Mouse (Mus musculus) layer of hippocampus, adult 9-10 months (tissue): ENCODE results near the gene Foxl2.

Experiments used
- DNase-seq: peaks from one replicate; pipeline ENCODE4 v3.0.0; 2022; ENCODE audit warnings: low spot score

Foxl2 gene

DNA sequence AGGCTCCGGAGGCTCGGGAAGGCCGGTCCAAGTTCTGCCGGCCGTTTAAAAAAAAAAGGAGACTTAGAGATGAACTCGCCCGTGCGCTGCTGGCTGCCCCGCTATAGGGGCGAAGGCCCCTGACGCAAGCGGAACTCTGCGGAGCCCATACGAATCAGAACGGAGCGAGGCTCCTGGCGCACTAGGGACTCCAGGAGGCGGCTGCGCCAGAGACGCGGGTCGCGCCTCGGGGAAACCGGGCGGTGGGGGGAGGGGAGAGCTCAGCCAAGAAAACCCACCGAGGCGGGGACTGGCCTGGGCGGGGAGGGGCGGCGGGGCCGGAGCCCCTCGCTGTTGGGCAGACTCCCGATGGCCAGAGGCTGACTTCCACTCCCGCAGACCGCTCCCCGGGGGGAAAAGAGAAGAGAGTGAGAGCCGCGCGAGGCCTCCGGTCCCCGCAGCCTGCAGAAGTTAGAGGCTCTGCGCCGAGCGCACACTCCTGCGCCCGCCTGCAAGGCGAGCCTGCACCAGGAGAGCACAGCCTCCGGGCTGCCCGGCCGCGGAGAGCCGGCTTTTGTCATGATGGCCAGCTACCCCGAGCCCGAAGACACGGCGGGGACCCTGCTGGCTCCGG lies at the start of gene Foxl2:
TSS of gene Foxl2 (plus strand) at position 186 of the 613 bp plus-strand sequence.
- DNase-seq, result no peak

DNA sequence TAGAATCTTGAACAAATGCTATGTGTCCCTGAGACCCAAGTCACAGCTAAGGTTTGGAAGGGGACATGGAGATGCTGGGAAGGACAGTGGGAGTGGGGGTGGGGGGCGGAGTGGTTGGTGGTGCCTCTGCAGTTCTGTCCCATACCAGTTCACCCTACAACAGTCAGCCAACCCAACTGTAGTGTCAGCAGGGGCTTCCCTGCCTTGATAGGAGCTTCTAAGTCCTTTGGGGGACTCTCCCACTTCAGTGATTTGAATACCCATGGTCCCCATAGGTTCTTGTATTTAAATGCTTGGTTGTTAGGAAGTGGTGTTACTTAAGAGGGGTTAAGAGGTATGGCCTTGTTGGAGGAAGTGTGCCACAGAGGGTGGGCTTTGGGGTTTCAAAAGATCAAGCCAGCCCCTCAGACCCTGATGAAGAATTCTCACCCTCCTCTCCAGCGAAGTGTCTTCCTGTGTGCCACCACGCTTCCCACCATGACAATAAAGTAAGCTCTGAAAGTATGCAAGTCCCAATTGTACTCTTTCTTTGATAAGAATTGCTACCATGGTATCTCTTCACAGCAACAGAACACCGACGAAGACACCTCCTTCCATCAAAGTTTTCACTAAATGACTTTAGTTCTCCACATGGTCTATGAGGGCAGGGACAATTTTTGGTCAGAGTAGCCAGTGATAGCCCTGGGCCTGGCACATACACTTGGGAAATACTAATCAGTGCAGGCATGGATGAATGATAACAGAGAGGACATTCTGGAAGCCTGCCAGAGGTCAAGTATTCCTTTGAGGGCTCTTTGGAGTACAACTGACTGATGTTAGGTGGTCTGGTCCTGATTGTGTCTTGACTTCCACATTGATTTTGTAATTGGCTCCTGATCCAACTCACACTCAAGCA lies 34.2 kb upstream of the Foxl2 start:
- no peak for DNase-seq

DNA sequence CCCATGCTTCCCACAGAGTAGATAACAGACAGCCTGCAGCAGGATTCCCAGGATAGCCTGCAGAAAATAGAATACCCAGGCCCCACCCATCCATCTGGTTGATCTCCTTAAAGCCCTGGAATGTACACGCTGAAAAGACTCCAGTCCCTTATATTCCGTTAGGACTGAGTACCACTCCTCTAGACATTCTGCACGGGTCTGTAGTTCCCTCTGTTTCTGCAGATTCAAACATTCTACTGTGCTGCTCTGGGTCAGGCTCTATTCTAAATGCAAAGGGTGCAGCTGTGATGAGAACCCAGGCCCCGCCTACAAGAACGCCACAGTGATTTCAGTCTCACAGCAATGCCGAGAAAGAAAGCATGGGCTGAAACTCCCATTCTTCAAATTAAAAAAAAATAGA lies 32.0 kb upstream of the Foxl2 start:
- no peak for DNase-seq

DNA sequence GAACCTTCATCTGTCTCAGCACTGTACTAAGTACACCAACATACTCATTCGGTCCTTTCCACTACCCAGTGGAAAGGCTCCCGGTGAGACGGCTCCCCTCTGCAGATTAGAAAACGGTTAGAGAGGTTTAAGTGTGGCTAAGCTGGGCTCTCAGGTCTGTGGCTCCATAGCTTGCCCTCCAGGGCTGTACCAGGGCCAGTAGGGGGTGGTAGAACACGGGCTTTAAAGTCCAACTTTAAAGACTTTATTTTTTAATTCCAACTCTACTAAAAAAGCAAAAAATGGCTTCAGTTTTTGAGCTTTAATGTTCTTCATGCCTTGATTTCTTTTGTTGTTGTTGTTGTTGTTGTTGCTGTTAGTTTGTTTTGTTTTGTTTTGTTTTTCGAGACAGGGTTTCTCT lies 30.9 kb upstream of the Foxl2 start:
- no peak for DNase-seq

DNA sequence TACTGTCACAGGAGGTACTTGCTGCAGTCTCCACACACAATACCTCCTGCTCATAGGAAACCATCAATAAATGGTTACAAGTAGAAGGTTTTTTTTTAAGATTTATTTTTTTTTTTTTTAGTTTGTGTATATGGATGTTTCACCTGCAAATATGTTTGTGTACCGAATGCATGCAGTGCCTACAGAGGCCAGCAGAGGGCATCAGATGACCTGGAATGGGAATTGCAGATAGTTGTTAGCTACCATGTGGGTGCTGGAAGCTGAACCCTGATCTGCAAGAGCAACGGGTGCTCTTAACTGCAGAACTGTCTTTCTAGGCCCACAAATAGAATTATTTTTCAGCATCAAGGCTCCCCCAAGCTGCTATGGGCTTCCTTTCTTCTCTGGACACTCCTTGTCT lies 25.6 kb upstream of the Foxl2 start:
- no peak for DNase-seq

DNA sequence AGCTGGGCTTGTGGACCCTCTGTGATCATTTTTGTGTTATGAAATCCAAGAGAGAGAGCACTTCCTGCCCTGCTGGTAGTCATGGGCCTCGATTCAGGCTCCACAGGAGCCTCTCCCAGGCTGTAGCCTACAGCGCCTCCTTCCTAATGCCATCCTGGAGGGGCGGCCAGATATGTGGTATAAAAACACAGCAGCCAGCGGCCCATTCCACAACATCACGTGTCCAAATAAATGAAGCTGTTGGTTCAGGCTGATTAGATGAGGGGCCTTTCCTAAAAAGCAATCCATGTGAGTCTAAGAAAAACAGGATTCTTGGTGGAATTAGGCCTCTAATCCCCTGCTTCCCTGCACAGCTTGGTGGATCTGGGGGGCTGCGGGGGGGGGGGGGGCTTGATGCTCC lies 22.2 kb upstream of the Foxl2 start:
- DNase-seq, result no peak

GRCm38 (mm10) chr9:98935190-98935909 lies 19.7 kb upstream of the Foxl2 start:
- DNase-seq, result no peak

DNA sequence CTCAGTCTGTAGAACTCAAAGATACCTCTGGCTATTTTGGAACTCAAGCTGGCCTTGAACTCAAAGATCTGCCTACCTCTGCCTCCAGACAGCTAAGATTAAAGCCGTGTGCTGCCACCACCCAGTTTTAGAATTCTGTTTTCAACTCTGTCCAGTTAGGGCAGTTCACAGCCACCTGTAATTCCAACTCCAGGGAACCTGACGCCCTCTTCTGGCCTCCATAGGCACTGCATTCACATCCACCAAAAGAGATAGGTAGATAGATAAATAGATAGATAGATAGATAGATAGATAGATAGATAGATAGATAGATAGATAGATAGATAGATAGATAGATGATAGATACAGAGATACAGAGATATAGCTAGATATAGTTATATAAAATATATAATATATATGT lies 15.8 kb upstream of the Foxl2 start:
- DNase-seq, result no peak

DNA sequence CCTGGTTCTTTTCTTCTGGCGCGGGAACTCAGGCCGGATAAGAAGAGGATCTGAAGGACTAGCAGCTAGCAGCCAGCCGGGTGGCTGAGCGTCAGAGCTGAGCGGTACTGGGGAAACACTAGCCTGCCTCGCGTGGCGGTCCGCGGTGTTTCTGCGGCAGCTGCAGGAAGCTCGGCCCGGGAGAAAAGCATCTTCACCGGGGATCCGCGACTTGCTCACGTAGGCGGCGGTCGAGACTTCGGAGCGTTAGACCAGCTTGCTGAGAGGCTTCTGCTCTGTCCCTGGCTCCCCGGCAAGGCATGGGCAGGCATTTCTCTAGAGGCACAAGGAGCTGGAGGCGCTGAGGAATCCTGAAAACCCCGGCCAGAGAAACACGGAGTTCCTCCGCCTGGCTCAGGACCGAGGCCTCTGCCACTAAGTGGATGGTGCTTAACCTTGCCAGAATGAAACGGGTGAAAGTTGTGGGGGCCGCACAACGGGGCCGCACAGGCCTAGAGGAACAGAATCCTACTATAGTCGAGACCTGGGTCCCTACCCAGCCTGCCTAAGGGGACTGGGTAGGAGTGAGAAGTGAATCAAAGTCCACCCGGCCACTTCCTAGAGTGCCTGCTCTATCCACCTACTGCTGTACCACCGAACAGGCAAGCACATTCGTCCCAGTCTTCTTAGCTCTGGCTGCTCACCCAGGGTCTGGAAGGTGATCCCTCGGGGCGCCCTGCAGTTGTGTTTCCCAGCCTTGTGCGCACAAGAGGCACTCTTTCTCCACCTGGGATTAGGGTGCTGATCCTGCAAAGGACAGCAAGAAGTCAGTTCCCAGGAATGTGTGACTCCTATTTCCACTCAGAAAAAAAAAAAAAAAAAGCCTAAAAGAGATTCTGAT lies 2.7 kb upstream of the Foxl2 start:
- no peak for DNase-seq

DNA sequence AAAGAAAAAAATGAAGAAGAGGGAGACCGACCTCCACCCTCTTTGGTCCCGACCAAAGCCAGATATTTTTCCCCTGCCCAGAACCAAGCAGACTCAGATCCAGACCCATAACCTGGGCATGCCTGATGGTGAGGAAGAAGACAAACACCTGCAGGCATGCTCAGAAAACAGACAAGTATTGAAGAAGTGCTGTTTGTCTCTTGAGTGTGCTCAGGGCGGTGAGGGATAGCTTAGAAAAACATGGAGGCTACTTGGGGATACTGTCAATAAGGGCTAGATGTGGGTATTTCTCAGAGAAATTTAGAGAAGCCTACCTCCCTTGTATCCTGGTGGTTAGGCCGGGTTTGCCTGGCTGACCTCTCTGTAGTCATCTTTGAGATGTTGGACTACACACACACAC lies 1.8 kb upstream of the Foxl2 start:
- no peak for DNase-seq

GRCm38 (mm10) chr9:98953830-98954229 lies 1.3 kb upstream of the Foxl2 start:
- no peak for DNase-seq

- DNase-seq, result no peak
Observed at GRCm38 (mm10) chr9:98954391-98955102, 541 bp upstream of the Foxl2 start.

DNA sequence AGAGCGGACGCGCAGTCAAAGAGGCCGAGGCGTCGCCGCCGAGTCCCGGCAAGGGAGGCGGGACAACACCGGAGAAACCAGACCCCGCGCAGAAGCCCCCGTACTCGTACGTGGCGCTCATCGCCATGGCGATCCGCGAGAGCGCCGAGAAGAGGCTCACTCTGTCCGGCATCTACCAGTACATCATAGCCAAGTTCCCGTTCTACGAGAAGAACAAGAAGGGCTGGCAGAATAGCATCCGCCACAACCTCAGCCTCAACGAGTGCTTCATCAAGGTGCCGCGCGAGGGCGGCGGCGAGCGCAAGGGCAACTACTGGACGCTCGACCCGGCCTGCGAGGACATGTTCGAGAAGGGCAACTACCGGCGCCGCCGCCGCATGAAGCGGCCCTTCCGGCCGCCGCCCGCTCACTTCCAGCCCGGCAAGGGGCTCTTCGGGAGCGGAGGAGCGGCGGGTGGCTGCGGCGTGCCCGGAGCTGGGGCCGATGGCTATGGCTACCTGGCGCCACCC lies 682 bp downstream of the Foxl2 start:
- DNase-seq, result no peak

DNA sequence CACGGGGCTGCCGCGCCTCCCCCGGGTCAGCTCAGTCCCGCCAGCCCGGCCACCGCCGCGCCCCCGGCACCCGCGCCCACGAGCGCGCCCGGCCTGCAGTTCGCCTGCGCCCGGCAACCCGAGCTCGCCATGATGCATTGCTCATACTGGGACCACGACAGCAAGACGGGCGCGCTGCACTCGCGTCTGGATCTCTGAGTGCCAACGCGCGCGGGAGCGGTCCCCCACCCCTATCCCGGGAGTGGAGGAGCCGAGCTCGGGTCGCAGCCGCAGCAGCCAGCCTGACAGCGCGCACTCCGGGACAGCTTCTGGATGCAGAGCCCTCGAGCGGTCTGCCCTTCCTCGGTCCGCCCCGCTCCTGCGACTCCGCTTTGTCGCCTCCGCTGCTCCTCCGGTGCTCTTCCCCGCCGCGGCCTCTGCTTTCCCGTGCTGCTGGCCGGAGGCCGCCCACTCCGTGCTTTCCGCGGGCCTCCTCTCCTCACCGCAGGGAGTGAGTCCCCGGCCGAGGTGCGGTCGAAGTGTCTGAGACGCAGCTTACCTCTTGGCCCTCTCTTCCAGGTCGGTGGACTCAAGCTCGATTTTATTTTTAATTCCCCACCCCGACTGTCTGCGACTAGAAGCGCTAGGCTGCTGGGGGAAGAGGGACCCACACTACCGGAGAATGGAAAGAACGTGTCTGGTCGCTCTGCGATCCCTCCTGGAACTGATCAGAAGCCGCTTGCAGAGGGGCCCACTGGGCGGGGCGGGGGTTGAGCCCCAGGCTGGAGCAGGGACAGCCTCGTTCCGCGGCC lies 1.7 kb downstream of the Foxl2 start:
- no peak for DNase-seq

- no peak for DNase-seq
Observed at GRCm38 (mm10) chr9:98957751-98958351, 2.8 kb downstream of the Foxl2 start.

DNA sequence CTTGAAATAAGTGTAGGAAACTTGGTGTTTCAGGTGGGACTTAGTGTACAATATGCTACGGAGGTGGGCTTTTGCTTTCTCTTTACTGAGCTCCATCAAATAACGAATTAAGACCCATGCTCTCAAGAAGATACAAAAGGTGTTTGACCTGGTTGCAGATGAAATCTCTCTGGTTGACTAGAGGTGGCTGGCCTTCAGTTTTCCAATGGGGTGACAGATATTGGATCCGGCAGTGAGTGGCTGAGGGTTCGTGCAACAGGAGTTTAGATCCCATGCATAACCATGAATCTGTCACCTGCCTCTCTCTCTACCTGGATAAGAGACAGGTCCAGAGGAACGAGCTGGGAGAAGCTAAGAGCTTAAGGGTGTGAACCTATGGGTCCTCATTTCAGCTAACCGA lies 3.5 kb downstream of the Foxl2 start:
- DNase-seq, result no peak

- no peak for DNase-seq
Observed at GRCm38 (mm10) chr9:98959851-98960250, 4.8 kb downstream of the Foxl2 start.

DNA sequence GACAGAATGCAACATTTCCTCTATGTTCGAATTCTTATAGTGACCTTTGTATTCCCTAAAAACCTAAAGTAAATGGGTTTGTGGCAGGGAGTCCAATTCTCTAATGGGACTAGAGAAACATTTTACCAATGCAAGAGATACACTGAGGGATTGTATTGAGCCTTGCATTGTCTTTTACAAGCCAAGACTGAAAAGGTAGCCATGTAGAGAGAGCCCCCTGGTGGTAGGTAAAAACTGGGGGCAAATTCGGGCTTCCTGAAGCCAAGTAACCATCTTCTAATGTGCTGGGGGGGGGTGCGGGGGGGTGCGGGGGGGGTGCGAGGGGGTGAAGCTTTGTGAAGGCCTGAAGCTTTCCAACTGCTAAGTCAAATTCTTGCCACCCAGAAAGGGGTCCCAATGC lies 5.3 kb downstream of the Foxl2 start:
- DNase-seq, result no peak

DNA sequence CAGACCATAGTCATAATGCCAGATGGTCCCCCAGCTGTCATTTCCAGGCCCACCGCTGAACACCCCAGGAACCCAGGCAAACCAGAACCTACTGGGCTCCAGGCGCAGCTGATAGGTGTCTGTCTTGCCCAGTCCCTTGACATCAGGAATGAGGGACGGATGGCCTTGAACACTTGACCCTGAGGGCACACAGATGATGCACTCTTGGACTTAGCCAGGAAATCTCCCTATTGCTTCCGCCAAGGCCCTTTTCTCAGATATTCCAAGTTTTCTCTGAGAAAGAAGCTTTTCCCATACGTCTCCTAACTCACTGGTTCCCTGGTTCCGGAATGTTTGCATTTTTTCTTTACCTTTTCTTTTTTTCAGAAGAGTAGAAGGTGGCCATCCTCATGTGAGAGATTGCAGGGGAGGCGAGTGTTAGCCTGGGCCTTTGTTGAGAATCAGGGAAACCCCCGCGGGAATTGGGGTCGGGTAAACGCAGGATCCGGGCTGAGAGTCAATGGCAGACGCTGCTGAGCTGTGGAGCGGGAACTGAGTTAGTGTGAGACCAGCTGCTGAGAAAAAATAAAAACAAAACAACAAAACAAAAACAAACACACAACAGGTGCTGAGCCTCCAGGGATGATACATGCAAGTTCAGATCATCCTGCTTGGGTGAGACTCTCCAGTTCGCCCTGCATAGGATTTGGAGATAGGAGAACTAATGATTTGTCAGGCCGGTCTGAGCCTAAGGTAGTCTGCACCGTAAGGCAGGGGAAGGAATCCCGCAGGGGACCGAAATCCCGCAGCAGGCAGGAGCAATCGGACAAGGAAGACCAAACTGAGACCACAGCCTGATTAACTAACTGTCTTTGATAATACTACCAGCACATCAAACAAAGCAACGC lies 6.7 kb downstream of the Foxl2 start:
- no peak for DNase-seq
